Mouse (Mus musculus): ENCODE data around the gene Fam102a. TPM values are rescaled to one million over a fixed set of nuclear protein-coding genes. Genes with fewer than 3 reads are reported as not detected.

The Fam102a gene
- polyA plus RNA-seq, 1 experiment = 12.9 TPM

- no peak for DNase-seq (ENCODE audit: low read depth)
- TF ChIP-seq POLR2A (IDR thresholded peaks at IDR 0.05; ENCODE audit: borderline replicate concordance, extremely low read depth, insufficient read depth, insufficient read length, poor library complexity, severe bottlenecking) (no peak), CTCF (IDR thresholded peaks at IDR 0.05; ENCODE audit: borderline replicate concordance, extremely low read depth, insufficient read depth, insufficient read length) (no peak)
Measured at GRCm38 (mm10) chr2:32617109-32617508, 82.0 kb downstream of the Fam102a start.

- TF ChIP-seq CTCF (IDR thresholded peaks at IDR 0.05; ENCODE audit: borderline replicate concordance, extremely low read depth, insufficient read depth, insufficient read length) (peak; percentile 29; the same call in 1 of the 2 replicates), POLR2A (IDR thresholded peaks at IDR 0.05; ENCODE audit: borderline replicate concordance, extremely low read depth, insufficient read depth, insufficient read length, poor library complexity, severe bottlenecking) (no peak)
- DNase-seq (ENCODE audit: low read depth) = no peak
Measured at GRCm38 (mm10) chr2:32617601-32618000, 82.5 kb downstream of the Fam102a start.

- TF ChIP-seq CTCF (IDR thresholded peaks at IDR 0.05; ENCODE audit: borderline replicate concordance, extremely low read depth, insufficient read depth, insufficient read length) (no peak), POLR2A (IDR thresholded peaks at IDR 0.05; ENCODE audit: borderline replicate concordance, extremely low read depth, insufficient read depth, insufficient read length, poor library complexity, severe bottlenecking) (no peak)
- DNase-seq (ENCODE audit: low read depth) = peak; percentile 47
Measured at GRCm38 (mm10) chr2:32618051-32618450, 82.9 kb downstream of the Fam102a start.

Other genes with a start within 250 kb of the Fam102a start
- gene Golga2, start 247.9 kb upstream of the Fam102a start, polyA plus RNA-seq (2012; rRNA removed) = 42.9 and 54.6 TPM in 2 replicates
- gene Swi5, start 247.3 kb upstream of the Fam102a start, polyA plus RNA-seq (2012; rRNA removed) = 296 and 327 TPM in 2 replicates
- 225 and 268 TPM in 2 replicates for gene Ciz1, start 183.0 kb upstream of the Fam102a start, polyA plus RNA-seq (2012; rRNA removed)
- gene Dnm1, start 182.0 kb upstream of the Fam102a start, polyA plus RNA-seq (2012; rRNA removed) = 189 and 292 TPM in 2 replicates
- gene 1110008P14Rik, start 153.4 kb upstream of the Fam102a start, polyA plus RNA-seq (2012; rRNA removed) = 101 and 114 TPM in 2 replicates
- 0.40 and 0.77 TPM in 2 replicates for gene Lcn2, start 147.1 kb upstream of the Fam102a start, polyA plus RNA-seq (2012; rRNA removed)
- 48.9 and 51.3 TPM in 2 replicates for gene Ptges2, start 139.4 kb upstream of the Fam102a start, polyA plus RNA-seq (2012; rRNA removed)
- gene Naif1, start 84.9 kb upstream of the Fam102a start, polyA plus RNA-seq (2012; rRNA removed) = 4.8 and 5.1 TPM in 2 replicates
- 40.2 and 46.1 TPM in 2 replicates for gene Slc25a25, start 83.9 kb upstream of the Fam102a start, polyA plus RNA-seq (2012; rRNA removed)
- 155 and 212 TPM in 2 replicates for gene Dpm2, start 35.5 kb downstream of the Fam102a start, polyA plus RNA-seq (2012; rRNA removed)
- 13.2 and 16.0 TPM in 2 replicates for gene Pip5kl1, start 39.5 kb downstream of the Fam102a start, polyA plus RNA-seq (2012; rRNA removed)
- gene 9430097D07Rik, start 40.4 kb downstream of the Fam102a start, polyA plus RNA-seq (2012; rRNA removed) = 0.26 and 0.33 TPM in 2 replicates
- 21.7 and 23.9 TPM in 2 replicates for gene St6galnac4, start 51.8 kb downstream of the Fam102a start, polyA plus RNA-seq (2012; rRNA removed)
- 16.2 and 22.6 TPM in 2 replicates for gene St6galnac6, start 64.4 kb downstream of the Fam102a start, polyA plus RNA-seq (2012; rRNA removed)
- gene Ak1, start 86.4 kb downstream of the Fam102a start, polyA plus RNA-seq (2012; rRNA removed) = 31.0 and 41.5 TPM in 2 replicates
- 27.1 and 38.0 TPM in 2 replicates for gene Eng, start 111.3 kb downstream of the Fam102a start, polyA plus RNA-seq (2012; rRNA removed)
- gene Fpgs, start 168.8 kb downstream of the Fam102a start, polyA plus RNA-seq (2012; rRNA removed) = 33.7 and 45.7 TPM in 2 replicates
- gene Cdk9, start 177.7 kb downstream of the Fam102a start, polyA plus RNA-seq (2012; rRNA removed) = 197 and 278 TPM in 2 replicates
- 47.8 and 60.6 TPM in 2 replicates for gene Sh2d3c, start 185.7 kb downstream of the Fam102a start, polyA plus RNA-seq (2012; rRNA removed)
- gene 6330409D20Rik, start 205.7 kb downstream of the Fam102a start, polyA plus RNA-seq (2012; rRNA removed) = 4.4 and 4.8 TPM in 2 replicates
- 60.6 and 96.6 TPM in 2 replicates for gene Tor2a, start 221.9 kb downstream of the Fam102a start, polyA plus RNA-seq (2012; rRNA removed)
- gene Ttc16, start 240.3 kb downstream of the Fam102a start, polyA plus RNA-seq (2012; rRNA removed) = 1.4 and 1.6 TPM in 2 replicates
- 7.1 and 8.7 TPM in 2 replicates for gene Ptrh1, start 240.5 kb downstream of the Fam102a start, polyA plus RNA-seq (2012; rRNA removed)
- 0.71 and 0.86 TPM in 2 replicates for gene Cfap157, start 249.1 kb downstream of the Fam102a start, polyA plus RNA-seq (2012; rRNA removed)